Mouse (Mus musculus) limb, embryonic 14.5 days (tissue): Measurements from ENCODE around the gene 2310033P09Rik. TPM values are rescaled to one million over a fixed set of nuclear protein-coding genes. Genes with fewer than 3 reads are reported as not detected.

Source experiments
- ATAC-seq: fragments of 200-750 bp; cut with Nextera tagmentation; 2 replicates; pipeline ENCODE4 v1.8.0; 2017; ENCODE audit warnings: low read depth, moderate number of reproducible peaks, moderate TSS enrichment; ENCODE audit not compliant: low FRiP score
- DNase-seq: peaks from one replicate; pipeline ENCODE4 v3.0.0-alpha.2; 2015; ENCODE audit warnings: low spot score
- H3K27ac ChIP-seq: fragments of 300-500 bp; sonication (generic); replicated peaks from 2 replicates; pipeline ENCODE4 v1.5.1; 2014; ENCODE audit warnings: low read depth, mild to moderate bottlenecking, low read length, moderate library complexity, mixed read lengths
- H3K27me3 ChIP-seq: fragments of 300-500 bp; sonication (generic); 2 replicates; pipeline ENCODE4 v1.6.1; 2014; ENCODE audit warnings: low read length, mixed read lengths; ENCODE audit not compliant: control insufficient read depth, insufficient read depth
- H3K36me3 ChIP-seq: fragments of 300-500 bp; sonication (generic); 2 replicates; pipeline ENCODE4 v1.6.1; 2014; ENCODE audit warnings: mild to moderate bottlenecking, low read length, moderate library complexity, mixed read lengths; ENCODE audit not compliant: control insufficient read depth, insufficient read depth
- H3K4me1 ChIP-seq: fragments of 300-500 bp; sonication (generic); 2 replicates; pipeline ENCODE4 v1.6.1; 2014; ENCODE audit warnings: antibody characterized with exemption, low read length, mixed read lengths; ENCODE audit not compliant: control insufficient read depth, insufficient read depth
- H3K4me2 ChIP-seq: fragments of 300-500 bp; sonication (generic); replicated peaks from 2 replicates; pipeline ENCODE4 v1.6.1; 2014; ENCODE audit warnings: low read depth, mild to moderate bottlenecking, low read length, moderate library complexity; ENCODE audit not compliant: severe bottlenecking
- H3K4me3 ChIP-seq: fragments of 300-500 bp; sonication (generic); replicated peaks from 2 replicates; pipeline ENCODE4 v1.5.1; 2014; ENCODE audit warnings: low read length
- H3K9ac ChIP-seq: fragments of 300-500 bp; sonication (generic); 2 replicates; pipeline ENCODE4 v1.6.1; 2014; ENCODE audit warnings: mild to moderate bottlenecking, low read depth, low read length, moderate library complexity; ENCODE audit not compliant: severe bottlenecking
- H3K9me3 ChIP-seq: fragments of 300-500 bp; sonication (generic); 2 replicates; pipeline ENCODE4 v1.6.1; 2016; ENCODE audit warnings: low read length; ENCODE audit not compliant: control insufficient read depth
- POLR2A ChIP-seq: fragments of 200-500 bp; IDR thresholded peaks from 2 replicates; pipeline ENCODE4 v1.8.0; 2012; ENCODE audit warnings: inconsistent platforms, mild to moderate bottlenecking, moderate library complexity, borderline replicate concordance; ENCODE audit not compliant: insufficient read depth, insufficient read length; ENCODE audit errors: extremely low read depth
- whole genome bisulfite sequencing: fragments of 180-500 bp; shearing (Covaris S2); extraction: QIAGEN DNeasy Blood & Tissue Kit; methylation state at CpG from one replicate; pipeline ENCODE4 v1.1.7; 2014; 5-methylcytosine and 5-hydroxymethylcytosine counted together
- polyA plus RNA-seq, 2 experiments: library from polyadenylated mRNA; depleted of rRNA in 1 of 2; stranded (reverse) in 1 of 2; unstranded in 1 of 2; fragments of >200 nt; fragmentation: Nextera tagmentation in 1 of 2; extraction: Ambion mirVana in 1 of 2; gene quantifications; 2 replicates each; pipeline versions ENCODE4 v1.2.1 to v1.2.3; 2012 to 2014

2310033P09Rik gene
- polyA plus RNA-seq, 2 experiments = 28.9 to 37.5 TPM

DNA sequence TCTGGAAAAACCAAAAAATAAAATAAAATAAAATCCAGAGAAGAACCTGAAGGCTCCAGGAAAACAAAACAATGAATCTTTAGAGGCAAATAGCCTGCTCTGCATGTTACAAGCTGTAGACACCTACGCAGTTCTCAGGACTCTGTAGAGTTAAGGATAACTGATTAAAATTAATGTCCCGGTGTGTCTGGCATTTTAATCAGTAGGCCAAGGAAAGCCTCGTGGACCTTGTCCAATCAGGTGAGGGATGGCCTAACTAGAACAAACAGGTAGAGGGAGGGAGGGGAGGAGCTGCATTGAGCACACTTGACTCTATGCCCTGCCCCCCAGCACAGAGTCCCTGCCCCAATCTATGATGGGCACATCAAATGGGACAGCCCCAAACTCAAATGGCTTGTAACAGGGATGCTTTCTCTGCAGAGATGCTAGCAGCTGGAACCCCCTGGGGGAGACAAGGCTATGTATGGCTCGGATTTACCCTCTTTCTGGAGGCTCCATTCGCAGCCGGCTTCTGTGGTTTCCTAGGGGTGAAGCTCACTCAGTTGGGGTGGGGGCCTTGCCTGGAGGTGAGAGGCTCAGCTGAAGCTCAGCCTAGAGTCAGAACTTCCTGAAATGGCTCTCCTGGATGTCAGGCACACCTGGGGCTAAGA is 33.8 kb upstream of the 2310033P09Rik start:
- H3K27me3 ChIP-seq = peaks cover 53% of the 10 kb centered on the region
- 59% methylated on average over 6 of the region's 6 CpGs for WGBS
- DNase-seq = no peak

DNA sequence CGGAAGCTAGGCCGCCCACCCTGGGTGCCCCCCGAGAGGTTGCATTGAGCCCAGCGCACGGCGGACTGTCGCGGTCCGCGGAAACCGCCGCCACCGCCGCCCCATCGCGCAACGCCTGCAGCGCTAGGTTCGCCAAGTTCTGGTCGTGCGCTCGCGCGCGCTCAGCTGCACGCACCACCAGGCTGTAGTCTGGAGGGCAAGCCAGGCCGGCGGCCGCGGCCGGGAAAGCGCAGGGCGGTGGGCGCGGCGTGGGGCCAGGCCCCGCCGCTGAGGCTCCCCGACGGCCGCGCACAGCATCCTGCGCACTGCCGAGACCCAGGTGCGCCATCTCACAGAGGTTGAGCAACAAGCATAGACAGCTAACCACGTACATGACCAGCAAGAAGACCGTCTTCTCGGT is 31.6 kb upstream of the 2310033P09Rik start:
- no peak overlapping the region for H3K27ac ChIP-seq
- peaks cover 59% of the 10 kb centered on the region for H3K27me3 ChIP-seq
- no peak for TF ChIP-seq POLR2A
- no peak for DNase-seq
- no peaks in the 10 kb centered on the region for H3K4me1 ChIP-seq
- H3K9me3 ChIP-seq = no peaks in the 10 kb centered on the region
- H3K36me3 ChIP-seq = no peaks in the 10 kb centered on the region
- H3K4me2 ChIP-seq = peak overlapping the region; percentile 37
- 0 out of 2 replicates have a peak overlapping the region, but pooled peaks have one; percentile 16 for H3K9ac ChIP-seq
- ATAC-seq = no peak
- peak overlapping the region; percentile 28 for H3K4me3 ChIP-seq
- 3% methylated on average over 32 of the region's 48 CpGs for WGBS

More for the DNA sequence above, 33.8 kb upstream of the 2310033P09Rik start:
- Histone ChIP-seq H3K4me2 (no peak overlapping the region), H3K36me3 (no peaks in the 10 kb centered on the region), H3K4me1 (no peaks in the 10 kb centered on the region), H3K27ac (no peak overlapping the region), H3K9me3 (no peaks in the 10 kb centered on the region), H3K9ac (no peak overlapping the region), H3K4me3 (no peak overlapping the region)
- TF ChIP-seq POLR2A = no peak
- no peak for ATAC-seq

DNA sequence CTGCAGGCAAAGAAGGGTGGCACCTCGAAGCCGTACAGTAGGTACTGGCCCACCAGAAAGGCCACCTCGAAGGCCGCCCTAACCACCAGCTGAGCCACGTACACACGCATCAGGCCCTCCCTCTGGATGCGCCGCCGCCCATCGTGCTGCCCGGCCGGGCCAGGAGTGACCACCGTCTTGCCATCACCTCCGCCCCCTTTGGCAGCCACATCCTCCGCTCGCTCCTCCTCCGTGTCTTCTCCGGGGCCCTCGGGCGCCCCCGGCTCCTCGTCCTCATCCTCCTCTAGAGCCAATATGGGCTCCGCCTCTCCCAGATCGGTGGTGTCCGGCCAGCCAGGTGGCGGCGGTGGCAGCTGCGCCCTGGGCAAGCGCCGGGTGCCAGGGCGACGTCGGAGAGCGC is 31.2 kb upstream of the 2310033P09Rik start:
- H3K27ac ChIP-seq = no peak overlapping the region
- H3K4me3 ChIP-seq = peak overlapping the region; percentile 28
- H3K4me2 ChIP-seq = peak overlapping the region; percentile 37; the same call in 1 of the 2 replicates
- no peaks in the 10 kb centered on the region for H3K36me3 ChIP-seq
- peaks cover 59% of the 10 kb centered on the region for H3K27me3 ChIP-seq
- H3K4me1 ChIP-seq = no peaks in the 10 kb centered on the region
- no peak for TF ChIP-seq POLR2A
- WGBS = 13% methylated on average over 29 of the region's 34 CpGs
- ATAC-seq = no peak
- DNase-seq = no peak
- 0 out of 2 replicates have a peak overlapping the region, but pooled peaks have one; percentile 16 for H3K9ac ChIP-seq
- no peaks in the 10 kb centered on the region for H3K9me3 ChIP-seq

DNA sequence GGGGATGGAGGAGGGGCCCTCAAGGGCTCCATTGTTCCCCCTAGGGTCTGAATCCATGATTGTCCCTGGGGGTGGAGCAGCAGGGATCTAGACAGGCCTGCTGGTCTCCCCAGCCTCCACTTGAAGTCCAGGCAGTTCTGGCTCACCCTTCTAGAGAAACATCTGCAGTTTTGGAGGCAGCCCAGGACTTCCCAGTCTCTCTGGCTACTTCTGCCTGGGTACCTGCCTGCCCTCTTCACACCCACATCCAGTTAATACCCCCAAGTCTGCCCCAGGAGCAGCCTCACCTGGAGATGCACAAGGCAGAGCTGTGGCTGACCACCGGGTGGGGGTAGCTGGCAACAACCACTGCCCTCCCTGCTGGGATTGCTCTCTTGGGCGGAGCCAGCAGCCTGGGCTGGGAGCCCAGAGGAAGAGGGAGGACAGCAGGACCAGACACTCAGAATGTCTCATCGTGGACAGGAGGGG is 25.2 kb upstream of the 2310033P09Rik start, which contains the start of gene Gjc2:
Gene Gjc2, minus strand, starts transcription at position 350 of the 468 bp plus-strand sequence.
- WGBS = 67% methylated on average over 2 of the region's 3 CpGs
- no peak within 1 kb of the TSS for H3K9ac ChIP-seq

DNA sequence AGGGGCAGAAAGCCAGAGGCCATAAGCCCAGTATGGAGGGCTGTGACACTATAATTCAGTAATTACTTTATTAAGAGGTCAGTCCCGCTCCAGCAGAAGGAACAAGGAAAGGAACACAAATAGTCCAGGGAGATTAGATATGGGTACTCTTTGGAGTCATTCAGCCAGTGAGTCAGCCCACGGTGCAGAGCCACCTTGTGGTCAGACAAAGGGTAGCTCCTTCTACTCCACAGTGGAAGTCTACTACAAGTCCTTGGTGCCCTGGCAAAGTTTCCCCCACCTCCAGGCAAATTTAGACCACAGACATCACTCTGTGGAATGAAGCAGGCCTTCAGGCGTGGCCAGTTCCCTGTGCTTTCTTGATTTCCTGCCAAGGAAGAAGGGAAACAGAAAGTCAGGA is 24.3 kb upstream of the 2310033P09Rik start:
- no peak overlapping the region for H3K4me2 ChIP-seq
- no peaks in the 10 kb centered on the region for H3K4me1 ChIP-seq
- H3K4me3 ChIP-seq = no peak overlapping the region
- no peaks in the 10 kb centered on the region for H3K9me3 ChIP-seq
- TF ChIP-seq POLR2A = no peak
- DNase-seq (peak; percentile 32), ATAC-seq (no peak)
- H3K27me3 ChIP-seq = peaks cover 12% of the 10 kb centered on the region
- 45% methylated on average over 3 of the region's 3 CpGs for WGBS
- no peak overlapping the region for H3K9ac ChIP-seq
- no peak overlapping the region for H3K27ac ChIP-seq
- H3K36me3 ChIP-seq = peaks cover 32% of the 10 kb centered on the region

More for the DNA sequence above, 25.2 kb upstream of the 2310033P09Rik start, which contains the start of gene Gjc2:
- ATAC-seq (no peak), DNase-seq (no peak)
- Histone ChIP-seq H3K36me3 (peaks cover 32% of the 10 kb centered on the region), H3K4me1 (no peaks in the 10 kb centered on the region), H3K27me3 (peaks cover 21% of the 10 kb centered on the region), H3K27ac (no peak within 1 kb of the TSS), H3K4me3 (no peak within 1 kb of the TSS), H3K4me2 (no peak within 1 kb of the TSS), H3K9me3 (no peaks in the 10 kb centered on the region)
- no peak for TF ChIP-seq POLR2A
